Mouse (Mus musculus) kidney, postnatal 36 days (tissue): ENCODE measurements around the gene Sult2b1.

Source experiments
- DNase-seq, 2 experiments: peaks; one replicate each; pipeline ENCODE4 v3.0.0; 2021 to 2022; ENCODE audit warnings: mixed read lengths in 2 of 2

Sult2b1 gene

DNA sequence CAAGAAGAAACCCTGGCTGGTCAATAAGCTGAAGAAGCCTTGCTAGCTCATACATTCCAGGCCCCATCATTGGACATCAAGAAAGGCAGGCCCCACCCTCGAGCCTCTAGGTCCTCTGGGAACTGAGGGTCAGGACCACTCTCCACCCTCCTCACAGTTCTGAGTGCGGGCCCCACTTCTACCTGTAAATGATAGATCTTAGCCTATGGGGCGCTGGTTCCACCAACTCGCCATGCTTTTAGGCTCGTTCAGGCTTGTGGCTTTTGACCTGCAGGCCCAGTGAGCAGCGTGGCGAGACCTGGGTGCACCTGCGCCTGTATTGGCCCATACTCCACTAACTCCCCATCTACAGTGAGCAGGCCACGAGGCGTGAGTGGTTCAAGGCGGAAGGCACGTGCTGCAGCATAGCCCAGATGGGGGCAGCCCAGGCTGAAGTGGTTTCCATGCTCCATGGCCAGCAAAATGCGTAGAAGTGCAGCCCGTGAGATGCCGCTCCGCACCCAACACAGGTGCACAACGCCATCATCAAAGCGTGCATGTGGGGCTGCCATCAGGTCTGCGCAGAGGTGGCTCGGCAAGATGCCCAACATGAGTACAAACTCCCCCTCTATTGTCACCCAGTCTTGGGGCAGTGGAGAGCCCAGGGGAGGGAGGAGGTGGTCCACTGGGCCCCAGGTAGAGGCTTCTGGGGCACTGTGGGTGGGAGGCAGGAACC is 73.8 kb downstream of the Sult2b1 start:
- DNase-seq = peak in 1 of 2 experiments; percentile 51

DNA sequence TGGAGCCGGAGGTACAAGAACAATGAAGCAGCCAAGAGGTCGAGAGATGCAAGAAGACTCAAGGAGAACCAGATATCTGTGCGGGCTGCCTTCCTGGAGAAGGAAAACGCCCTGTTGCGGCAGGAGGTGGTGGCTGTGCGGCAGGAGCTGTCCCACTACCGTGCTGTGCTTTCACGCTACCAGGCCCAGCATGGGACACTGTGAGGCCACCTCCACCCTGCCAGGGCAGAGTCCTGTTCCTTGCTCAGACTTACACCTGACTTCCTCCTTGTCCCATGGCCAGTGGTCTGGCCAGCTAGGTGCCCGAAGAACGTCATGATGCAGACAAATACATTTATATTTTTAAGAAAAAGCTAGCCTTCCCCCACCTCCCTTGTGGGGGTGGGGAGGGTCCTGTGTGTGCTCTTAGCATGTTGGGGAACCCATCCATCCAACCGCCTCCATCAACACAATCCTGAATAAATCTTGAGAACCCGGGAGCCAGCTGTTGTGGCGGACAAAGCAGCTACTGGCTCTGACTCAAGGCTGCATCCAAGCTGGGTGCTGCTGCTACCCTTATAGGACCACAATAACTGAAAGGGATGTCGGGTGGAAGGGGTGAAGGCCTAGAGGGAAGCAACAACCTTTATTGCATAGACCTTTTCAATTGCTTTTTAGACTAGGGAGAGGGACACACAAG is 74.7 kb downstream of the Sult2b1 start:
- peak in 1 of 2 experiments; percentile 43 for DNase-seq

DNA sequence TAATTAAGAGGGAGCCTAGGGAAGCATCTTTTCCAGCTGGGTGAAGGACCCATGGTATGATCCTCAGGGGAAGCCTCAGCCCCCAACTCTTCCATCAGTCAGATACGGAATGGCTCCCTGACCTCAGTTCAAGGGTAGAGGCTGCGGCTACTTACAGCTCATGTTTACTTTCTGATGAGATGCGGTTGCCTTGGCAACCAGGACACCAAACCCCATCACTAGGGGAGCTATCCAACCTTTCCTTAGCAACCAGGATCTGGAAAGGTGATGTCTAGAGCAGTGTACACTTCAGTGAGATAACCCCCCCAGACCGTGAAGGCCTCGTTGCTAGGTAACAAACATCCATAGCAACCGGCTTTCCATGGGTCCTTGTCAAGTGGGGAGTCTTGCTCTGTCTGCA is 75.4 kb downstream of the Sult2b1 start:
- DNase-seq = peak in 1 of 2 experiments; percentile 40

DNA sequence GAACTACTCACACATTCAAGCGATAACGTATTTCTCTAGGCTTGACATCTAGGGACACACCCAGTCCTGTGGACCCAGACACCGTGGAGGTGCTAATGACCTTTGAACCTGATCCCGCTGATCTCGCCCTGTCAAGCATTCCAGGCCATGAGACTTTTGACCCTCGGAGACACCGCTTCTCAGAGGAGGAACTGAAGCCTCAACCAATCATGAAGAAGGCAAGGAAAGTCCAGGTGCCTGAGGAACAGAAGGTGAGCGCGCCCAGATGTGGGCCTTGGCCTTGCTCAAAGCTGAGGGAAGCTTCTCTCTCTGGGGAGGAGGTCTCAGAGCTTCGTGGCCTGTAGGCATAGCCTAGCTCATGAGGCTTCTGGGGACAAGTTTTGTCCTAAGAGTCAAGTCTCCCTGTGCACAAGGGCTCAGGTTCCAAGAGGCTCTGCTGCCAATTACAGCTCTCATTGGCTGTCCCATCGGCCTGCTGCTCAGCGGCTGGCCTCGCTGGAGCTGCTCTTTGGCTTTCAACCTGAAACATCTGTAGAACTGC is 76.2 kb downstream of the Sult2b1 start:
- peak; percentile 79 to 90 for DNase-seq

DNA sequence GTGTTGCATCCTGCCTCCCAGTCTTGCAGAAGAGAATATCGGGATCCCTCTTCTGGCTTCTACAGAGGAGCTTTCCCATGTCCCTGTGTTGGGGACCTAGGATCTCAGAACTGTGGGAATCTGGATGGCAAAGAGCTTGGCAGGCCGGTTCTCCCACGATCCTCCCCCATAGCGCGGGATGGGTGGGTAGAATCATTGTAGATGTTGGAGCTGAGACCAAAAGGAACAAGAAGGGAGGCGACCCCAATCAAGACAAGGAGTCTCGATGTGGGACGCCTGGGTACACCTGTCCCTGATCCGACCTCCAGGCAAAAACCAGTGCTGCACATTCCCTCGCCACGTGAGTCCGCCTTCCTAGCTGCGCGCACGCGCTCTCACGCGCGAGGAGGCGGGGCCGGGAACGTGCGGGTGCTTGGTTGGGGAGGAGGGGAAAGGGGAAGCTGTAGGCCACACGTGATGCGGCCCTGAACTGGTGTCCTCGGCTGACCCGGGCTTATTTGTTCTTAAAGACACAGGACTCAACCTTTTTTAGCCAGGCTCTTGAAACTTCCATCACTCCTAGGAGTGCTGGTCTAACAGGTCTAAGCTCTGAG is 77.0 kb downstream of the Sult2b1 start:
- peak; percentile 99 for DNase-seq

DNA sequence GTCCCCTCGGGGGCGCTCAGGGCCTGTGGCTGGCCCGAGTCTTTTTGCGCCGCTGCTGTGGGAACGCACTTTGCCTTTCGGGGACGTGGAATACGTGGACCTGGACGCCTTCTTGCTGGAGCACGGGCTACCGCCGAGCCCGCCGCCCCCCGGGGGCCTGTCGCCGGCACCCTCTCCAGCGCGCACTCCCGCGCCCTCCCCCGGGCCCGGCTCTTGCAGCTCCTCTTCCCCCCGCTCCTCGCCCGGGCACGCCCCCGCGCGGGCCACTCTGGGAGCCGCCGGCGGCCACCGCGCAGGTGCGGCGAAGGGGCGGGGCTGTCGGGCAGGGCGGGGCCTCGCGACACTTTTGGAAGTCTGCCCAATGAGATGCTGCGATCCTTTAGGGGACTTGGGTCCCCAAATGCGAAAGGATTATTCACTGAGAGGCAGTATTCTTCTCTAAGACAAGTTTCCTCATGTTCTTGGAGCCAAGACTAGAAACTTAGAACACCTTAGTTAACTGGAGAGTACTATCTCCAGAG is 77.7 kb downstream of the Sult2b1 start:
- peak; percentile 89 to 94 for DNase-seq

DNA sequence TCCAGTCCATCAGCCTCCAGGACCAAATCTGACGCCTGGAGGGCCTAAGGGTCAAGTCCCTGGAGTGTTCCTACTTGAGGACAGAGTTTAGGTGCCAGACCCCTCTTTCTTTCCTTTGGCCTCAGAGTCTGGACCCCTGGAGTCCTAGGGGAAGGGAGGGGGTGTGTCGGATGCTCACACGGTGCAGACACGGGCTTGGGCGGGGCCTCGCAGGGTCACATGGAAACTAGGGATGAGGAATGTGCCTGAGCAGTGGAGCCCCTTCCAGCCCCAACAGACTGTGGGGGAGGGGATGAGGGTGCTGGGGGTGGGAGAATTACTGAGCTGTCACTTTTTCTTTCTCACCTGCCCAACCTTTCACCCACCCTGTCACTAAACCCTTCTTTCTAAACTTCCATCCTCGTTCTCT is 78.6 kb downstream of the Sult2b1 start:
- peak; percentile 94 to 95 for DNase-seq

DNA sequence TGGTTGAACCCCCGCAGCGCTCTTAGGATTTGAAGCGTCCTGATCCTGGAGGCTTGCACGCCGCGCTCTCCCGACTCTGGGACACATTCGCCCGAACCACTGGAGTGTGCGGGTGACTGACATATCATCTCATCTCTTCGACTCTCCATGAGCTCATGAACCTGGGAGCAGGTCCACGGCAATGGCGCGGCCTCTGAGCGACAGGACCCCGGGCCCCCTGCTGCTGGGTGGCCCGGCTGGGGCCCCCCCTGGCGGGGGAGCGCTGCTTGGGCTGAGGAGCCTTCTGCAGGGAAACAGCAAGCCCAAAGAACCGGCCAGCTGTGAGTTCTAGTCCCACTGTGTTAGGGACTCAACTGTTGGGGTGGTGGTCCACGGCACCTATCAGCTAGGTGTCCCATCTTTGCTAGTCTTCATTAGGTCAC is 79.0 kb downstream of the Sult2b1 start:
- no peak for DNase-seq

DNA sequence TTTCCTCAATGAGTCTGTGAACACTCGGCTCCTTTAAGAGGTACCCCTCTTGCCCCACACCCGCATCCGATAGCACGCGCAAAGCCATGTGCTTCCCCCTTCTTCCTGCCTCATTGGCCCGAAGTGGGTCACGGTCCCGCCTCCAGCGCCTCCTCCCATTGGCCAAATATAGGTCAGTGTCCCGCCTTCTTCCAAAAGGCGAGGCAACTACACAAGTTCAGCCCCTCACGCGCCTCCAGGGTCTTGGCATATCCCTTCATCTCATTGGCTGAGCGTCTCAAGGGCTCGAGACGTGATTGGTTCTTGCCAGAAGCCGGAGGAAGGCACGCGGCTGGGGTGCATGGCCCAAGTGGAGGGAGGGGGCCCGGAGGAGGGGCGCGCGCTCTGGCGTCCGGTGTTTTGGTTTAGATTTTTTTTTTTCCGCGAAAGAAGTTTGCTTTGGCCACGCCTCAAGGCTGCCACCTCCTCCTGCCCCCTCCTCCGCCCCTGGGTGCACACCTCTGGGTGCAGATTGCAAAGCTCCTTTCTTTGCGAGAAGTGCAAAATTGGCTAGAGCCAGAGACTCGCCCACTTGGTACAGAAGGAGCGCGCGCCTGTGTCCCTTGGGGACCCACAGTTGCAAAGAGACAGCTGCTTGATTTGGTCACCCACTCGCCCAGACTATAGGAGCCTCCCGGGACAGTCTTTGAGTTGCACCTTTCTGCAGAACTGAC is 79.6 kb downstream of the Sult2b1 start, which contains the start of gene Dbp:
Gene Dbp, plus strand, starts transcription at position 359 of the 713 bp plus-strand sequence.
- peak; percentile 98 to 100 for DNase-seq

DNA sequence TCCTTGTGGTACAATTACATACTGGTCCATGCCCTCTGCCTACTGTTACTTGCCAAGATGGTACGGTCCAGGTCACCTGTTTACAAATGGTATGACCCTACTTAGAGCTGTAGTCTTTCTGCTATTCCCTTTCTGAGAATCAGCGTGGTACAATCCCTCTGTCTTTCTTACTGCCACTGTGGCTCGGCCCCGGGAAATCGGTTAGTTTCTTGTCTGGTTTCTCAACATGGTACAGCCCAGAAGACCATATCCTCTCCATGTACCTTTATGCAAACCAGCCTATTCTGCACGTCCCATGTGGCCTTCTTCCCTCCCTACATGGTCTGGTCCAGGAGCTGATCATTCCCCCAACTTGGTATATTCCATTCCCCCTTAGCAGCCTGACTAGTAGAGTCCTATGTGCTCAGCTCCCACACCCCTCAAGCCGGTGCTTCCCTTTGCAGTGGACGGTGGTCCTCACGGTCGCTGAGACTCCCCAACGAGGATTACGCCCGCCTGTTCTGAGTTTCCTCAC is 80.4 kb downstream of the Sult2b1 start:
- DNase-seq = peak; percentile 69 to 81

DNA sequence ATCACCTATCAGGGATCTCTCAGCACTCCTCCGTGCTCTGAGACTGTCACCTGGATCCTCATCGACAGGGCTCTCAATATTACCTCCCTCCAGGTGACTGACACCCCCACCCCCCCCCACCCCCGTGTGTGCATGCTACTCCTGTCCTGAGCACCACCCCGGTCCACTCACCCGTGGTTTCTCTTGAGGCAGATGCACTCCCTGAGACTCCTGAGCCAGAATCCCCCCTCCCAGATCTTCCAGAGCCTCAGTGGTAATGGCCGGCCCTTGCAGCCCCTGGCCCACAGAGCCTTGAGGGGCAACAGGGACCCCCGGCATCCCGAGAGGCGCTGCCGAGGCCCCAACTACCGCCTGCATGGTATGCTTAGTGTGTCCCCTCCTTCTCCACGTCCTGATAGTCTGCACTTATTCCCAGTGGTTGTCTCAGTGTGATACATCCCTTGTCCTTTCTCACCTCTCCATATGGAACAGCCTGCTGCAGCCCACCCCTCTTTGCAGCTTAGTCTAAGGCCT is 80.9 kb downstream of the Sult2b1 start:
- no peak for DNase-seq

DNA sequence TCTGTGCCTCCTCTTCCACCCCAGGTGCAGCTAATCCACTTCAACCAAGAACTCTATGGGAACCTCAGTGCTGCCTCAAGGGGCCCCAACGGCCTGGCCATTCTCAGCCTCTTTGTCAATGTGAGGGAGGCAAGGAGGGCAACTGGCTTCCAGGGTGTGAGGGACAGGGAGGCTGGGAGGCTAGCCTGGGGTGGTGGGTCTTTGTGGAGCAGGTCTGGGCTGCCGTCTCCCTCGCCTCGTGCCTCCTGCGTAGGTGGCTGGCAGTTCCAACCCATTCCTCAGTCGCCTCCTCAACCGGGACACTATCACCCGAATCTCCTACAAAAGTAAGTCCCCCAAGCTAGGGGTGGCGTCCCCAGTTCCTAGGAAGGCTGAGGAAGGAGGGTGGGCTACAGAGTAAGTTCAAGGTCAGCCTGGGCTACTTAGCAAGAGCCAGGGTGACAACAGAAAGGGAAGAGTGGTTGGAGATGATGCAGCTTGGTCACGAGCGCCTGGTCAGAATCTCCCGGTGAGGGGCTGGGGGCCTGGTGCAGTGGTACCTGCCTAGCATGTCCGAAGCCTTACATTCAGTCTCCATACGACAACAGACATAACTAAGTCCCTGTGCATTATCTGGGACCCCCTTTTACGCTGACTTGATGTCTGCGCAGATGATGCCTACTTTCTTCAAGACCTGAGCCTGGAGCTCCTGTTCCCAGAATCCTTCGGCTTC is 81.5 kb downstream of the Sult2b1 start:
- no peak for DNase-seq

DNA sequence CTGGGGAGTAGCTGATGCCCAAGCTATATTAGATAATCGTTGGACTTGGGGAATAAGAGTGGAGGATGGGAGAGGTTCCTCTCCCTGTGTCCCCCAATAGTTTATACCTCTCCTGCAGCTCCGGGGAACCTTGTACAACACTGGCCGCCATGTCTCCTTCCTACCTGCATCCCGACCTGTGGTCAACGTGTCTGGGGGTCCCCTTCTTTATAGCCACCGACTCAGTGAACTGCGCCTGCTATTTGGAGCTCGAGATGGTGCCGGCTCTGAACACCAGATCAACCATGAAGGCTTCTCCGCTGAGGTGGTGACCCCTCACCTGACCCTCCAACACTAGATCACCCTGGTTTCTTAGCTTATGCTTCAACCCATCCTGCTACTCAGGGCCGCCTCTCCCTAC is 82.2 kb downstream of the Sult2b1 start:
- DNase-seq = no peak

DNA sequence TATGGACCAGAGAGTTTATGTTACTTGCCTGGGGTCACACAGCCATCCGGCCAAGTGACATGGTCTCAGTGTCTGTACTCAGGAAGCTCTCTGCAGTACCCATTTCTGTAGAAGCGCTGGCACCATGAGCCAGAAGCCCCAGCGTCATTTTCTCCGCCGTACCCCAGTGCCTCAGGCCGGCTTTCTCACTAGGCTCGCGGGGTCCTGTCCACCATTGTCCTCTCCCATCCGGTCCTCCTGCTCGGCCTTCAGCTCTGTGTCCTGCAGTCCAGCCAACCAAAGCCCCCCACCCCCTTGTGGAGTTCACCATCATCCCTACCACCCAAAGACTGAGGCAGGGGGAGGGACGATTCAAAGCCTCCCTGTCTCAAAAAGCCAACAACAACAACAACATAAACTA is 82.9 kb downstream of the Sult2b1 start:
- DNase-seq = no peak

DNA sequence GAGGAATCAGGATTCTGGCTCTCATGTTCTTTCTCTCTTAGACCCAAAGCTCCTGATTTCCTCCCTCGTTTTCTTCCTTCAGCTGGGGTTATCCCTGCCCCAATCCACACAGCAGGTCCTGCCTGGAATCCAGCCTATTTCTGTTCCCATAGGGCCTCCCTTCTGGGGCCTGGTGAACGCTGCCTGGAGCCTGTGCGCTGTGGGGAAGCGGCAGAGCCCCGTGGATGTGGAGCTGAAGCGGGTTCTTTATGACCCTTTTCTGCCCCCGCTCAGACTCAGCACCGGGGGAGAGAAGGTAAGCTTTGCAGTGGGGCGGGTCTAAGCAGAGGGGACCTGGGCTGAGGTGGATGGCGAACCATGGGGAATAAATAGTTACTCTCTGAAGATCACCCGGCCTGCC is 83.4 kb downstream of the Sult2b1 start:
- DNase-seq = no peak

DNA sequence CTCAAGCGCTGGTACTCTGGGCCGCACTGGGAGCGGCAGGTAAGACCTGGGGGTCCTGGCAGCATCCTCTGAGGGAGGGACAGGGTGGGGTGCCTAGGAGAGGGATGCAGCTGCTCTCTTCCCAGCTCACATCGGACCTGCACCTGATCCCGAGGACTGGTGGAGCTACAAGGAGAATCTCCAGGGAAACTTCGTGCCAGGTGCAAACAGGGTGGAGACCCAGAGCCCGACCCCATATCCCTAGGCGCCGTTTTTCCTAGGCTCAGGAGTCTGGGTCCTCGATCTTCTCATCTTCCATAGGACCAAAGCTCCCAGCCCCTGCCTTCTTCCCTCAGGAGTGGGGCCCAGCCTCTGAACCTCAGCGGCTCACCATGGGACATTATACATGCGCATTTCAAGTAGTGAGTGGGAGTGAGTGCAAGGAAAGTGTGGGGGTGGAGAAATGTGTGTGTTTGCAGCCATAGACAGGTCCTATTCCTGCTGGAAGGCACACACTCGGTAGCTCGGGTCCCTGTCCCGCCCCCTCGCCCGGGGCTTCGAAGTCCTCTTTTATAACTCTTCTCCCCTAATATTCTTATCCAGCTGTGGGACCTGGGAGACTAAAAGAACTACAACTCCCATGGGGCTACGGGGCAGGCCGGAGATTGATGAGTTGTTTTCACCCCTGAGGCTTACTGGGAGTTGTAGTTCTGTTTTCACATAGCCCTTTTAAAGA is 84.0 kb downstream of the Sult2b1 start:
- peak; percentile 89 to 92 for DNase-seq

DNA sequence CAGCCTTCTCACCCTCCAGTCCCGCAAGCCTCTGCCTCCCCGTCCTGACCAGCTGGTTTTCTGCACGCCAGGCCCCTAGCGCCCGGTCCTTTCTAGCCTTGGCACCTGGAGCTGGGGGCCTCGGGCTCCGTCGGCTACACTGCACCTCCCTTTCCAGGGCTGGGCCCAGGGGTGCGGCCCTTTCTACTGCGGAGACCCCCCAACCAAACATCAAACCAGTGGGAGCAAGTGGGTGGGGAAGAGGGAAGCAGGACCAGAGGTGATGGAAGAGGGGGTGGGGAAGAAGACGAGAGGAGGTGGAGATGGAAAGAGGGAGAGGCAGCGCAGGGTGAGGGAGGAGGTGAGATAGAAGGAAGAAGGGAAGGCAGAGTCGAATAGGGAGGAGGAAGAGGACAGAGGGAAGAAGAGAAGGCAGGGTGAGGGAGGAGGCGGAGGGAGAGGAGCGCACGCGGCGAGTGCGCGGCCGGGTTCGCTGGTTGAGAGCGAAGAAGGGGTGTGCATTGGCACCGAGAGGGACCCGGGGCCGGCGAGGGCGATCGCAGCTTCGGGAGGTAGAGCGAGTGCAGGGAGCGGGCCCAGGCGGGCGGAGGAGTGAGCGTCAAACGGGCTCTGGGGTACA is 84.8 kb downstream of the Sult2b1 start, which contains the start of gene Car11:
Gene Car11, plus strand, starts transcription at position 321 of the 619 bp plus-strand sequence.
- DNase-seq = no peak

DNA sequence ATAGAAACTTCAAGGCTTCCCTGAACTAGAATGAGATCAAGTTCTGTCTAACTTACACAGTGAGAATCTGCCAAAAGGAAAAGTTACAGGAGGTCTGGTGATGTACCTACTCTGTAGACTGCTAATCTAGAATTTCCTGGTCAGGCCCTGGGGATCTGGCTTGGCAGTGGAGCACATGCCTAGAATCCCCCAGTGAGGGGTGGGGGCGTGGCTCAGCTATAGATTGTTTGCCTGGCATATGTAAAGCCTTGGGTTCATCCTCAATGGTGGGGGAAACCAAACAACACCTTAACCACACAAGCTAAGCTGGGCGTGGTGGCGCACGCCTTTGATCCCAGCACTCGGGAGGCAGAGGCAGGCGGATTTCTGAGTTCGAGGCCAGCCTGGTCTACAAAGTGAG is 86.6 kb downstream of the Sult2b1 start:
- DNase-seq = no peak

DNA sequence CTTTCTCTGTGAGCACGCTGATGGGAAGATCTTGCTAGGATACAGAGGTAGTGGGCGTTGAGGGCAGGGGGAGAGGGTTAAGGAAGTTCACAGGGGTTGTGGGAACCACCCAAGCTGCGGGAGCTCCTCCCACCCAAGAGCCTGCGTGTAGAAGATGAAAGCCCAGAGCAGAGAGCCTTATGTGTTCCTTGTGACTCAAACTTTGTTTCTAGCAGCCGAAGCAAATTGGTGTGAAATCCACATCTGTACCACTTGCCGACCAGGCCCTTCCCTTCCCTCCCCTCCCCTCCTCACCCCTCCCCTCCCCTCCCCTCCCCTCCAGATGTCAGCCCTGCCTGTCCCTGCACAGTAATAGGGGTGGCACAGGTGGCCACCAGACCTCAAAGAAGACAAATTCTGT is 89.4 kb downstream of the Sult2b1 start:
- DNase-seq = no peak

DNA sequence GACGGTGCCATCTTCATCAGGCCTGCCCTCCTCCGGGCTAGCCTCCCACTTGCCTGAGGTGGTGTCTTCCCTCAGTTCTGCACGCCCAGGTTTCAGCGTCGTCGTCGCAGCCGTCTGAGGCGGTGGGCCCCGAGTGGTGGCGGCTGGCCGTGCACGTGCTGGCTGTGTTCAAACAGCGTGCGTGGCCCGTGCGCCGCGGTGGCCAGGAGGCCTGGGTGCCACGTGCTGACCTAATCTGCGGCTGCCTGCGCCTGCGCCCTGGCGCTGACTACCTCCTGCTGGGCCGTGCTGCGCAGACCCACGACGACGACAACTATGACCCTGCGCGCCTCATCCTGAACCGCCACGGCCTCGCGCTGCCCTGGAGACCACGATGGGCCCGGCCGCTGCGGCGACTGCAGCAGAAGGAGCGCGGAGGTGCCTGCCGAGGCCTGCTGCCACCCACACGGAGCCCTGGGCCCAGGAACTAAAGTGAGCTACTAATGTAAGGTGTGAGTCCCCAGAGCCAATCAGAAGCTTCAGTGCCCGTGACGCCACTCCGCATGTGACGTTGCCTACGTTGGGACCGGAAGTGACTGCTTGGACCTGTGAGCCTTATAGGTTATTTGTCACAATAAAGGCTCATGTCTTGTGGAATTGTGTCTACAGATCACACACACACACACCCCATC is 90.4 kb downstream of the Sult2b1 start, which contains the start of gene Sec1:
Gene Sec1, minus strand, starts transcription at position 482 of the 671 bp plus-strand sequence.
- no peak for DNase-seq
